Mouse (Mus musculus): ENCODE measurements around the gene Rdh1. TPM values are rescaled to one million over a fixed set of nuclear protein-coding genes. Genes with fewer than 3 reads are reported as not detected.
"Not testable (repeated sequence)": the region's sequence is repeated elsewhere in the genome, so short reads cannot be mapped to it uniquely, and the experiment has no call there.

The Rdh1 gene
- polyA plus RNA-seq, 1 experiment from 2014 or later, result 0.11 TPM

DNA sequence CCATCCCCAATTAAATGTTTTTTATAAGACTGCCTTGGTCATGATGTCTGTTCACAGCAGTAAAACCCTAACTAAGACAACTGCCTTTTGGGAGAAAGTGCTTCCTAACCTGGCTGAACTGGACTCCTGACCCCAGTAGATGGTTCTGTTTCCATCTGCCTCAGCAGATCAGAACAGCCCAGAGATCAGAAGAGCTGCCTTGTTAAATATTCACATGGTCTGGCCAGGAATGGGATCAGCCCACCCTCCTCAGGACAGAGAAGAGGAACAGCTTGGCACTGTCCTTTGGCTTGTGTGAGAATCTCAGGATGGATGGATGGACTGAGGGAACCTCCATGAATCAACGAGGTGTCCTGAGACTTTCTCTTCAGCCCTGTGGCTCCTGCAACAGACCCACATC, 39.8 kb downstream of the Rdh1 start:
- Histone ChIP-seq H3K27ac (replicated peaks; ENCODE audit: low read depth, low read length) (no peak overlapping the region), H3K36me3 (ENCODE audit: control insufficient read depth, insufficient read depth, low read length) (no peaks in the 10 kb centered on the region), H3K27me3 (replicated peaks; ENCODE audit: control insufficient read depth, insufficient read depth, low read length) (no peaks in the 10 kb centered on the region), H3K9me3 (ENCODE audit: control insufficient read depth, low read length) (no peaks in the 10 kb centered on the region), H3K4me3 (ENCODE audit: low read depth, low read length) (no peak overlapping the region), H3K4me1 (ENCODE audit: control insufficient read depth, insufficient read depth, low read length) (no peaks in the 10 kb centered on the region), H3K9ac (ENCODE audit: low read depth, low read length) (no peak overlapping the region), H3K4me2 (ENCODE audit: low read depth, low read length) (no peak overlapping the region)
- 71% methylated on average over 1 of the region's 1 CpGs for WGBS
- DNase-seq (ENCODE audit: low spot score) (no peak), ATAC-seq (ENCODE audit: low read depth) (no peak)

DNA sequence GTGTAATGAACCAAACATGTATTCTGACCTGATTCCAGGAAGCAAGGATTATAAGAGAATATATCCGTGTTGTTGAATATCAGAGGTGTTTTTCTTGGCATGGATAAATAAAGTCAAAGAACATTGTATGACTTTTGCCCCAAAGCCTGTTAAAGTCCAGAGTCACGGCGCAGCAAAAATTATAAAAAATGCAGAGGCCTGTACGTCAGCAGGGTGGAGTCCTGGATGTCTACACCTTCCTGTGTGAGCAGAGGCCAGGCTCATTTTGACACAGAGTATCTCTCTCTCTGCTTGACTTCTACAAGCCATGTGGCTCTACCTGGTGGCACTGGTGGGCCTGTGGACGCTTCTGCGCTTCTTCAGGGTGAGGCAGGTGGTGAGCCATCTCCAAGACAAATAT, 41.4 kb downstream of the Rdh1 start, which contains the start of gene Rdh16:
Rdh16 (plus strand) TSS at position 262 of the 400 bp plus-strand sequence.
- no peaks in the 10 kb centered on the region for H3K9me3 ChIP-seq (ENCODE audit: control insufficient read depth, low read length)
- H3K4me2 ChIP-seq (ENCODE audit: low read depth, low read length), result no peak within 1 kb of the TSS
- ATAC-seq (ENCODE audit: low read depth) (no peak), DNase-seq (ENCODE audit: low spot score) (no peak)
- no peak within 1 kb of the TSS for H3K27ac ChIP-seq (replicated peaks; ENCODE audit: low read depth, low read length)
- no peak within 1 kb of the TSS for H3K9ac ChIP-seq (ENCODE audit: low read depth, low read length)
- H3K4me1 ChIP-seq (ENCODE audit: control insufficient read depth, insufficient read depth, low read length), result no peaks in the 10 kb centered on the region
- H3K27me3 ChIP-seq (replicated peaks; ENCODE audit: control insufficient read depth, insufficient read depth, low read length), result no peaks in the 10 kb centered on the region
- H3K36me3 ChIP-seq (ENCODE audit: control insufficient read depth, insufficient read depth, low read length), result no peaks in the 10 kb centered on the region
- no peak within 1 kb of the TSS for H3K4me3 ChIP-seq (ENCODE audit: low read depth, low read length)
- 86% methylated on average over 6 of the region's 6 CpGs for WGBS

DNA sequence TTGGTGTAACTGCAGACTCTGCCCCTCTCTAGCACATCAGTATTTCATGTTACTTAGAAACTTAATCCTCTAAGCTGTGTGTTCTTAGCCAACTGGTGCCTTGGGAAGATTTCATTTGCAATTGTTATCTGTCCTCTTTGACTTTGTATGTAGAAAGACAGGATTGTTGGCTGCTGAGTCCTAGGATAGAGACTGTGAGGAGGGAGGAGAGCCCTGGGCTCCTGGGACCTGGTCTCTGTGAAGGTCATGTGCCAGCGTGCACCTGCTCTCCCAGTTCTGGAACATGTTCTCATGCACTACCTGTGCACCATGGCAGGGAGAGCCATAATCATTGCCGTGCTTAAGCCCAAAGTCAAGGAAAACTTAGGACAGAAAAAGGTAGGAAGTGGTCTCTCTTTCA, 42.1 kb downstream of the Rdh1 start:
- DNase-seq (ENCODE audit: low spot score) (no peak), ATAC-seq (ENCODE audit: low read depth) (no peak)
- WGBS, result 68% methylated on average over 2 of the region's 2 CpGs
- no peak overlapping the region for H3K9ac ChIP-seq (ENCODE audit: low read depth, low read length)
- no peaks in the 10 kb centered on the region for H3K4me1 ChIP-seq (ENCODE audit: control insufficient read depth, insufficient read depth, low read length)
- H3K27ac ChIP-seq (replicated peaks; ENCODE audit: low read depth, low read length), result no peak overlapping the region
- no peaks in the 10 kb centered on the region for H3K36me3 ChIP-seq (ENCODE audit: control insufficient read depth, insufficient read depth, low read length)
- no peaks in the 10 kb centered on the region for H3K9me3 ChIP-seq (ENCODE audit: control insufficient read depth, low read length)
- H3K4me3 ChIP-seq (ENCODE audit: low read depth, low read length), result no peak overlapping the region
- no peaks in the 10 kb centered on the region for H3K27me3 ChIP-seq (replicated peaks; ENCODE audit: control insufficient read depth, insufficient read depth, low read length)
- H3K4me2 ChIP-seq (ENCODE audit: low read depth, low read length), result no peak overlapping the region

DNA sequence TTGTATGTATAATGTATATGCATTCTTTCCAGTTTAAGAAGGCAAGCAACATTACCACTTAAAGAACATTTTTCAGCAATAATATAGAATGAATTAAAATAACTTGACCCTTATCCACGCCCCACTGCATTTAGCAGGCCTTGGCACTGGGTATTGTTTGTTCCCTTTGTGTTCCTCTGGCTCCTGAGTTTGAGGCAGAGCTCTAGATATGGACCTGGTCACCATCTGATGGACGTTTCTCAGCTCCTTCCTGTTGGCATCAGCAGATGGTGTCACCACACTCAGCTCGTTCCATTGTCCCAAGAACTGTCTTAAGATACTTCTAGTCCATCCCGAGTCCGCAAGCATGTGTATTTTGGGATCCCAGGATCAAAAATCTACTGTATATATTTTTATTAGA, 42.7 kb downstream of the Rdh1 start:
- Histone ChIP-seq H3K9ac (ENCODE audit: low read depth, low read length) (no peak overlapping the region), H3K27ac (replicated peaks; ENCODE audit: low read depth, low read length) (no peak overlapping the region), H3K4me1 (ENCODE audit: control insufficient read depth, insufficient read depth, low read length) (no peaks in the 10 kb centered on the region), H3K4me3 (ENCODE audit: low read depth, low read length) (no peak overlapping the region), H3K9me3 (ENCODE audit: control insufficient read depth, low read length) (no peaks in the 10 kb centered on the region), H3K27me3 (replicated peaks; ENCODE audit: control insufficient read depth, insufficient read depth, low read length) (no peaks in the 10 kb centered on the region), H3K4me2 (ENCODE audit: low read depth, low read length) (no peak overlapping the region), H3K36me3 (ENCODE audit: control insufficient read depth, insufficient read depth, low read length) (no peaks in the 10 kb centered on the region)
- 69% methylated on average over 5 of the region's 5 CpGs for WGBS
- ATAC-seq (ENCODE audit: low read depth), result no peak
- no peak for DNase-seq (ENCODE audit: low spot score)

DNA sequence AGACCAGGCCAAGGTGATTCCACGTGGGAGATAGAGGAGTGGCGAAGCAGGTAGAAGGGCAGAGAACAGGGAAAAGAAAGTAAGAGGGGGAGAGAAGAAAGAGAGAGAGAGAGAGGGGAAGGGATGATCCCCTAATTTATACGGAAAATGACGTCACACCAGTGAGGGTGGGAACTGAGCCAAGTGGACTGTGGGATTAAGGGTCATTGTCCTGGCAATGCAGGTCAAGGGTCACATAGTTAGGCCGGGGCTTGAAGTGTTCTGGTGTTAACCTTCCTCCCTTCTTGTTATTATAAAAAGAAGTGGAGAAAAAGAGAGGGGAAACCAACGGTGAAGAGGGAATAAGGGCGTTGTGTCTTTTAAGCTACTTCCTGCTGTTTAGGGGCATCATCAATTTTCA, 44.9 kb downstream of the Rdh1 start:
- ATAC-seq (ENCODE audit: low read depth), result no peak
- DNase-seq (ENCODE audit: low spot score), result no peak
- no peak overlapping the region for H3K4me2 ChIP-seq (ENCODE audit: low read depth, low read length)
- 66% methylated on average over 7 of the region's 7 CpGs for WGBS
- no peak overlapping the region for H3K27ac ChIP-seq (replicated peaks; ENCODE audit: low read depth, low read length)
- H3K9ac ChIP-seq (ENCODE audit: low read depth, low read length), result no peak overlapping the region
- no peaks in the 10 kb centered on the region for H3K4me1 ChIP-seq (ENCODE audit: control insufficient read depth, insufficient read depth, low read length)
- H3K4me3 ChIP-seq (ENCODE audit: low read depth, low read length), result no peak overlapping the region
- no peaks in the 10 kb centered on the region for H3K9me3 ChIP-seq (ENCODE audit: control insufficient read depth, low read length)
- H3K27me3 ChIP-seq (replicated peaks; ENCODE audit: control insufficient read depth, insufficient read depth, low read length), result no peaks in the 10 kb centered on the region
- no peaks in the 10 kb centered on the region for H3K36me3 ChIP-seq (ENCODE audit: control insufficient read depth, insufficient read depth, low read length)

DNA sequence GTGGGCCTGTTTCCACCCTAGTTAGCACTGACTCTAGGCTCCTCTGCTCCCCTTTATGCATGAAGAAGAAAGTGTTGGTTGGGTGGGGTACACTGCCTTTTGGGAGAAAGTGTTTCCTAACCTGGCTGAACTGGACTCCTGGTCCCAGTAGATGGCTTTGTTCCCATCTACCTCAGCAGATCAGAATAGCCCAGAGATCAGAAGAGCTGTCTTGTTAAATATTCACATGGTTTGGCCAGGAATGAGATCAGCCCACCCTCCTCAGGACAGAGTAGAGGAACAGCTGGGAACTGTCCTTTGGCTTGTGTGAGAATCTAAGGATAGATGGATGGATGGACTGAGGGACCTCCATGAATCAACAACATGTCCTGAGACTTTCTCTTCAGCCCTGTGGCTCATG, 56.4 kb downstream of the Rdh1 start:
- Histone ChIP-seq H3K36me3 (ENCODE audit: control insufficient read depth, insufficient read depth, low read length) (no peaks in the 10 kb centered on the region), H3K9ac (ENCODE audit: low read depth, low read length) (no peak overlapping the region), H3K4me2 (ENCODE audit: low read depth, low read length) (no peak overlapping the region), H3K4me3 (ENCODE audit: low read depth, low read length) (no peak overlapping the region), H3K4me1 (ENCODE audit: control insufficient read depth, insufficient read depth, low read length) (no peaks in the 10 kb centered on the region), H3K27ac (replicated peaks; ENCODE audit: low read depth, low read length) (no peak overlapping the region), H3K27me3 (replicated peaks; ENCODE audit: control insufficient read depth, insufficient read depth, low read length) (no peaks in the 10 kb centered on the region), H3K9me3 (ENCODE audit: control insufficient read depth, low read length) (0 out of 2 replicates have a peak, but pooled peaks cover 2% of the 10 kb centered on the region)
- DNase-seq (ENCODE audit: low spot score) (no peak), ATAC-seq (ENCODE audit: low read depth) (no peak)

DNA sequence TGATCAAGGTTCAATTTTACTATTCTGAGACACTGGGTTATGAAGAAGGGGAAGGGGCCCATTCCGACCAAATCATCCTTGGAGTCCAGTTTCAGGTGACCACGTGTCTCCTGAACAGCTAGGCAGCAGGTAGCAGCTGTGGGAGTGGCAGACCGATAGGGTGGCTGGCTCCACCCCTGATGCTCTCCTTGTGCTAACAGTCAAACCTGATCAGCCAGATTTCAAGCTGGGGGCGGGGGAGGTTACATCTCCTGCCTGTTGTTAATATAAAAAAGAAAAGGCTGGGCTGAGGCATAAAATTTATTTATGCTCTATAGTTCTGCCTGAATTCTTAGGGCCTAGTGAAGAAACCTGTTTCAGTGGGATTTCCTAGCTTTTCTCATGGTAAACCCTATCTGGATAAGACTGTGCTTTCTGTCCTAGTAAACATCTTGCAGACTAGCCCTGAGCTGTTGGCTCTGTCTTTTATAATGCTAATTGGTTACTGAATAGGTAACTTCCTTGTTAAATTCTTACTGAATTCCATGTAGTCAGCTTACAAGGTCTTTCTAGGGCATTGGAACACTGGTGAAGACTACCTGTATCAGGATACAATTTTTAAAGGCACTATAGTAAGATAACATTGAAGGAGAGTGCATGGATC, 57.9 kb downstream of the Rdh1 start:
- not testable (repeated sequence) for H3K36me3 ChIP-seq (ENCODE audit: control insufficient read depth, insufficient read depth, low read length); ATAC-seq (ENCODE audit: low read depth); H3K9me3 ChIP-seq (ENCODE audit: control insufficient read depth, low read length); H3K4me2 ChIP-seq (ENCODE audit: low read depth, low read length); H3K9ac ChIP-seq (ENCODE audit: low read depth, low read length); H3K27ac ChIP-seq (replicated peaks; ENCODE audit: low read depth, low read length); H3K27me3 ChIP-seq (replicated peaks; ENCODE audit: control insufficient read depth, insufficient read depth, low read length); H3K4me1 ChIP-seq (ENCODE audit: control insufficient read depth, insufficient read depth, low read length); H3K4me3 ChIP-seq (ENCODE audit: low read depth, low read length)
- DNase-seq (ENCODE audit: low spot score), result peak; percentile 31
- 74% methylated on average over 4 of the region's 4 CpGs for WGBS

Other genes with a start within 250 kb of the Rdh1 start
- 57.7 and 91.9 TPM in 2 replicates for gene Ndufa4l2, start 244.8 kb upstream of the Rdh1 start, polyA plus RNA-seq (2014; fragmentation: Nextera tagmentation; extraction: Ambion mirVana)
- 80.0 and 89.4 TPM in 2 replicates for gene Shmt2, start 237.3 kb upstream of the Rdh1 start, polyA plus RNA-seq (2014; fragmentation: Nextera tagmentation; extraction: Ambion mirVana)
- gene Nxph4, start 225.2 kb upstream of the Rdh1 start, polyA plus RNA-seq (2014; fragmentation: Nextera tagmentation; extraction: Ambion mirVana), result 5.2 and 6.1 TPM in 2 replicates
- gene Lrp1, start 138.6 kb upstream of the Rdh1 start, polyA plus RNA-seq (2014; fragmentation: Nextera tagmentation; extraction: Ambion mirVana), result 137 and 145 TPM in 2 replicates
- 22.9 and 23.1 TPM in 2 replicates for gene Stat6, start 116.7 kb upstream of the Rdh1 start, polyA plus RNA-seq (2014; fragmentation: Nextera tagmentation; extraction: Ambion mirVana)
- 10.5 and 11.2 TPM in 2 replicates for gene Nemp1, start 92.8 kb upstream of the Rdh1 start, polyA plus RNA-seq (2014; fragmentation: Nextera tagmentation; extraction: Ambion mirVana)
- 15.2 and 16.1 TPM in 2 replicates for gene Nab2, start 91.2 kb upstream of the Rdh1 start, polyA plus RNA-seq (2014; fragmentation: Nextera tagmentation; extraction: Ambion mirVana)
- gene Myo1a, start 54.6 kb upstream of the Rdh1 start, polyA plus RNA-seq (2014; fragmentation: Nextera tagmentation; extraction: Ambion mirVana), result 0.75 and 1.2 TPM in 2 replicates
- gene Tac2, start 35.2 kb upstream of the Rdh1 start, polyA plus RNA-seq (2014; fragmentation: Nextera tagmentation; extraction: Ambion mirVana), result 0.54 TPM in 1 of 2 replicates, not detected in the other
- gene Zbtb39, start 20.2 kb upstream of the Rdh1 start, polyA plus RNA-seq (2014; fragmentation: Nextera tagmentation; extraction: Ambion mirVana), result 3.1 and 3.7 TPM in 2 replicates
- gene Gpr182, start 8.0 kb upstream of the Rdh1 start, polyA plus RNA-seq (2014; fragmentation: Nextera tagmentation; extraction: Ambion mirVana), result 0.63 and 0.67 TPM in 2 replicates
- 0.29 TPM in 1 of 2 replicates, not detected in the other for gene Rdh16f1, start 66 bp downstream of the Rdh1 start, polyA plus RNA-seq (2014; fragmentation: Nextera tagmentation; extraction: Ambion mirVana)
- 0.38 TPM in 1 of 2 replicates, not detected in the other for gene Rdh9, start 16.7 kb downstream of the Rdh1 start, polyA plus RNA-seq (2014; fragmentation: Nextera tagmentation; extraction: Ambion mirVana)
- not detected in 2 replicates for gene Rdh16, start 41.4 kb downstream of the Rdh1 start, polyA plus RNA-seq (2014; fragmentation: Nextera tagmentation; extraction: Ambion mirVana)
- gene Rdh19, start 90.2 kb downstream of the Rdh1 start, polyA plus RNA-seq (2014; fragmentation: Nextera tagmentation; extraction: Ambion mirVana), result not detected in 2 replicates
- not detected in 2 replicates for gene Rdh16f2, start 106.8 kb downstream of the Rdh1 start, polyA plus RNA-seq (2014; fragmentation: Nextera tagmentation; extraction: Ambion mirVana)
- gene Rdh7, start 129.1 kb downstream of the Rdh1 start, polyA plus RNA-seq (2014; fragmentation: Nextera tagmentation; extraction: Ambion mirVana), result not detected in 2 replicates
- 0.77 and 1.1 TPM in 2 replicates for gene Sdr9c7, start 138.8 kb downstream of the Rdh1 start, polyA plus RNA-seq (2014; fragmentation: Nextera tagmentation; extraction: Ambion mirVana)
- 0.75 TPM in 1 of 2 replicates, not detected in the other for gene Hsd17b6, start 247.9 kb downstream of the Rdh1 start, polyA plus RNA-seq (2014; fragmentation: Nextera tagmentation; extraction: Ambion mirVana)

Measured in embryonic facial prominence, embryonic 14.5 days (tissue).